Mouse (Mus musculus): Measurements from ENCODE around the gene Ppcdc.

Ppcdc gene

GRCm38 (mm10) chr9:57351277-57351676, 88.6 kb downstream of the Ppcdc start:
- DNase-seq = no peak

DNA sequence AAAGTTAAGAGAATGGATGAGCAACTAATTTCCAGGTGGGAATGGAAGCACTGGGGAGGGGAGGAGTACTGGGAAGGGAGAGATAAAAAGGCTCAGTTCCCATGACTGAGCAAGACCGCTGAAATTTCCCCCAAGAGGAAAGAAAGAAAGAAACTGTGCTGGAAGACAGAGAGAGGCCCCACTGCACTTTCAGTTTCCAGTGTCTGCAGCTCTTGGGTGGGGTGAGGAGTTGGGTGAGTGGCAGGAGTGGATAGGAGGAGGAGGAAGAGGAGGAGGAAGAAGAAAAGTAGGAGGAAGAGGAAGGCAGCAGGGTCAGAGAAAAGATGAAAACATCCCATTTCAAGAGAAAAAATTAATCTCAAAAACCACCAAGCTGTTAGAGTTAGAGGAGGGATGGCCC, 94.0 kb downstream of the Ppcdc start:
- DNase-seq = no peak

DNA sequence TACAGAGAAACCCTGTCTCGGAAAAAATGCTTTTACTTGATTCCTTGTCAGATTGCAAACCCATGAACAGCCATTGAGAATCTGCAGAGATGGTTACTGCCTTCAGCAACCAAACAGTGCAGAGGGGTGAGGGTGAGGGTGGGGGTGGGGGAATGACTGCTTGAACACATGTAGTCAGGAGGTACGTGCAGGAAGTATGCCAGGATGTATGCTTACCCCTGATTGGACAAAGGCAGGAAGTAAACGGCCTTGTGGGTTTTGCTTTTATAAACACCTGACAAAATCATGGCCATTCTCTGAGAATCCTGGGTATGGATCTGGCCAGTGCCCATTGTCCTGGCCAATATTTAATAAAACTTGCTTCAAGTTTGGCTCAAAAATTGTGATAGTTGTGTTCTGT, 96.2 kb downstream of the Ppcdc start:
- DNase-seq = no peak

DNA sequence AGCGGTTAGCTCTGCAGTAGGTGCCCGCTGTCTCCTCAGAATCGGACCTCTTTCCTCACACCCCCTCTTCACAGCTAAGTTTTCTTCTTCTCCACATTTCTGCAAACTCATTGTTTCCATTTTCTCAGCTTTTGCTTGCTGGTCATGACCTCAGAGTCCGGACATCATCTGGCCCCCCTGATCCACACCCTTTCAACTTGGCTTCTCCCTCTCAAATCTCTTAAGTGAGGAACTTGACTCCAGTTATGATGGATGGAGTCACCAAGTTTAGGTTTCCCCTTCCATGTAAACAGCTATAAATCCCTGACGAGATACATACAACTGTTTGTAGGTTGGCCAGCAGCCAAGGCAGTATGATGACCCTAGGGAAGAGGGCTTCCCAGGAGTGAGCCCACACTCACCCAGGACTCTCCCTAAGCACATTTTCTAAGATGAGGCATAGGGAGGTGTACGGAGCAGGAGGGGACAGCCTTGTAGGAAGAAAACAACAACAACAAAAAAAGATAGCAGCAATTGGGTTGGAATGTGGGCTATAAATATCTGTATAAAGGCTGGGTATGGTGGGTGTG, 96.9 kb downstream of the Ppcdc start:
- DNase-seq = no peak

DNA sequence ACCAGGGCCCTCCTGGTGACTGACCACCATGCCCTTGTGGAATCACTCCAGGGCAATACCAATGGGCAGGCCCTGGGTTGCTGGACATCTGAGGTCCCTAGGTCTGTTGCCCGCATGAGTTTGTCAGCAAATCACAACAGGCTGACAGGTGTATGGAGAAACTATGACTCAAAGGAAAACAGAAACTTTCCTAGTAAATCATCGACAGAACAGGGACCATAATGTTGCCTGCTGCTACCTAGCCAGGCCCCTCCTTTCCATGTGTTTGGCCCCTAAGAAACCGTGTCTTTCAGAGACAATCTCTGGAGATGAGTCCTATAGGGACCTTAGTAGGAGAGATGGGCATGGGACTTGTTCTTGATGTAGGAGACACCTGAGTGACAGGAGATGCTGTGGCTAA, 97.7 kb downstream of the Ppcdc start:
- no peak for DNase-seq

GRCm38 (mm10) chr9:57340361-57340760, 99.6 kb downstream of the Ppcdc start:
- DNase-seq = no peak

GRCm38 (mm10) chr9:57339577-57340210, 100.2 kb downstream of the Ppcdc start:
- DNase-seq = no peak

DNA sequence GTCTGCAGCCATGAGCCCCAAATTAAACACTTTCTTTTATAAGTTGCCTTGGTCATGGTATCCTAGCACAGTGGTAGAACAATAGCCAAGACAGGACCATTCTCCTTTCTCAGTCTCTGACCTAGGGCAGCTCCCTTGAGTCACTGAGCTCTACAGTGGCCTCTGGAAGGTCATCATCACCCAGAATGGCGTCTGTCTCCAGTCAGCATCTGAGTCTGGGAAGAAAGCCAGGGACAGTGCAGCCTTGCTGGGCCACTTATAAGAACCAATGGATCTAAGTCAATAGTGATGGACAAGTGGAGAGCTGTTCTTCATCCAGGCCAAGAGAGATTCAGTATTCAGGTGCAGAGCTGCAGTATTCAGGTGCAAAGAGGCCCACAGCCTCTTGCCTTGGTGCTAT, 101.2 kb downstream of the Ppcdc start:
- no peak for DNase-seq

All from cerebellum, adult 9-11 months (tissue).